ENCODE assay signal across 33 mouse cellular contexts in genomic region chr16:91381606-91382005, GRCm38 (mm10). TPM values are rescaled to one million over a fixed set of nuclear protein-coding genes. Genes with fewer than 3 reads are reported as not detected.
DNase-seq lines count a peak whose midpoint lies in the region; ATAC-seq and TF ChIP-seq lines count a peak whose summit lies in the region.
"Had no signal": no experiment of that assay in that cellular context is flagged by ENCODE, and none has a peak within 500 bp of the region (broad histone marks: within the 10 kb centered on the region; RNA-seq: fewer than 3 reads in every experiment).

No protein-coding gene starts in this region.

- no peak overlapping the region for H3K4me3 ChIP-seq in kidney, adult 2 months (ENCODE audit: insufficient read depth, low read depth, low read length)
- H3K4me3 ChIP-seq in kidney, embryonic 16.5 days (ENCODE audit: low read length): no peak overlapping the region
- H3K4me3 ChIP-seq in spleen, adult 2 months (ENCODE audit: extremely low read depth, insufficient read depth, insufficient read length): no peak overlapping the region
- no peak overlapping the region for H3K4me3 ChIP-seq in small intestine, adult 2 months (ENCODE audit: low read depth, low read length)
- no peak overlapping the region for H3K4me3 ChIP-seq in hindbrain, postnatal 0 days (ENCODE audit: low read length)
- H3K4me3 ChIP-seq: embryonic facial prominence, embryonic 10.5 days; embryonic facial prominence, embryonic 13.5 days; erythroblast, embryonic 14.5 days; forebrain, embryonic 12.5 days; forebrain, embryonic 15.5 days; heart, embryonic 12.5 days; heart, embryonic 15.5 days; hindbrain, embryonic 10.5 days; hindbrain, embryonic 13.5 days had no signal

- no peak for ATAC-seq in kidney, embryonic 16.5 days (ENCODE audit: low FRiP score, low TSS enrichment)
- ATAC-seq in hindbrain, postnatal 0 days: no peak
- ATAC-seq: CD4-positive, CD25-positive, alpha-beta regulatory T cell, adult 4 months; forebrain, embryonic 15.5 days; hindbrain, embryonic 16.5 days had no signal

- peak overlapping the region; percentile 81 for H3K27ac ChIP-seq in kidney, adult 2 months (ENCODE audit: insufficient read depth, low read depth, low read length)
- H3K27ac ChIP-seq in kidney, embryonic 16.5 days (ENCODE audit: low read length): no peak overlapping the region
- 0 out of 2 replicates have a peak overlapping the region, but pooled peaks have one; percentile 15 for H3K27ac ChIP-seq in spleen, adult 2 months (ENCODE audit: insufficient read depth, low read length)
- peak overlapping the region; percentile 59; the same call in 1 of the 2 replicates for H3K27ac ChIP-seq in small intestine, adult 2 months (ENCODE audit: insufficient read depth, low read depth, low read length)
- H3K27ac ChIP-seq in hindbrain, postnatal 0 days: no peak overlapping the region
- H3K27ac ChIP-seq: embryonic facial prominence, embryonic 10.5 days; embryonic facial prominence, embryonic 13.5 days; forebrain, embryonic 12.5 days; forebrain, embryonic 15.5 days; heart, embryonic 15.5 days; hindbrain, embryonic 10.5 days; hindbrain, embryonic 13.5 days had no signal

- peaks cover 12% of the 10 kb centered on the region for H3K4me1 ChIP-seq in kidney, adult 2 months (ENCODE audit: control insufficient read depth, insufficient read depth, low read length)
- peaks cover 32% of the 10 kb centered on the region for H3K4me1 ChIP-seq in kidney, embryonic 16.5 days (ENCODE audit: insufficient read depth, low read length)
- no peaks in the 10 kb centered on the region for H3K4me1 ChIP-seq in spleen, adult 2 months (ENCODE audit: control insufficient read depth, insufficient read depth, insufficient read length)
- H3K4me1 ChIP-seq in small intestine, adult 2 months (ENCODE audit: control insufficient read depth, insufficient read depth, insufficient read length, low read length): peaks cover 24% of the 10 kb centered on the region; the same call in 1 of the 2 replicates
- no peaks in the 10 kb centered on the region for H3K4me1 ChIP-seq in hindbrain, postnatal 0 days (ENCODE audit: insufficient read depth, low read length)

- TF ChIP-seq CTCF in kidney, adult 2 months (conservative IDR thresholded peaks at IDR 0.05; ENCODE audit: insufficient read depth, insufficient read length, low read depth, low read length): no peak
- TF ChIP-seq CTCF in spleen, adult 2 months (IDR thresholded peaks at IDR 0.05; ENCODE audit: extremely low read depth, insufficient read depth, insufficient read length, insufficient replicate concordance): no peak
- TF ChIP-seq CTCF in small intestine, adult 2 months (IDR thresholded peaks at IDR 0.05; ENCODE audit: extremely low read depth, insufficient read length, insufficient replicate concordance, low read depth, low read length): no peak
- TF ChIP-seq CTCF in hindbrain, postnatal 0 days (IDR thresholded peaks at IDR 0.05; ENCODE audit: low read depth): no peak

- H3K9ac ChIP-seq in kidney, embryonic 16.5 days (replicated peaks; ENCODE audit: low read length): no peak overlapping the region
- no peak overlapping the region for H3K9ac ChIP-seq in hindbrain, postnatal 0 days (replicated peaks; ENCODE audit: low read length)
- H3K9ac ChIP-seq: embryonic facial prominence, embryonic 13.5 days; forebrain, embryonic 12.5 days; forebrain, embryonic 15.5 days; heart, embryonic 12.5 days; heart, embryonic 15.5 days; hindbrain, embryonic 13.5 days had no signal

- no peaks in the 10 kb centered on the region for H3K27me3 ChIP-seq in kidney, adult 2 months (replicated peaks; ENCODE audit: control insufficient read depth, insufficient read depth, low read length)
- H3K27me3 ChIP-seq in kidney, embryonic 16.5 days (ENCODE audit: insufficient read depth, low read length): no peaks in the 10 kb centered on the region
- H3K27me3 ChIP-seq in spleen, adult 2 months (ENCODE audit: control insufficient read depth, insufficient read depth, low read length): no peaks in the 10 kb centered on the region
- H3K27me3 ChIP-seq in small intestine, adult 2 months (ENCODE audit: control insufficient read depth, insufficient read depth, low read length): no peaks in the 10 kb centered on the region
- no peaks in the 10 kb centered on the region for H3K27me3 ChIP-seq in hindbrain, postnatal 0 days (ENCODE audit: insufficient read depth, low read length)
- H3K27me3 ChIP-seq: embryonic facial prominence, embryonic 13.5 days; forebrain, embryonic 12.5 days; forebrain, embryonic 15.5 days; heart, embryonic 12.5 days; heart, embryonic 15.5 days; hindbrain, embryonic 13.5 days had no signal

- no peak overlapping the region for H3K4me2 ChIP-seq in kidney, embryonic 16.5 days (replicated peaks; ENCODE audit: low read depth, low read length)
- H3K4me2 ChIP-seq in hindbrain, postnatal 0 days (ENCODE audit: low read depth, low read length): no peak overlapping the region
- H3K4me2 ChIP-seq: embryonic facial prominence, embryonic 13.5 days; forebrain, embryonic 12.5 days; forebrain, embryonic 15.5 days; heart, embryonic 12.5 days; heart, embryonic 15.5 days; hindbrain, embryonic 13.5 days had no signal

- H3K36me3 ChIP-seq in kidney, adult 2 months (ENCODE audit: control insufficient read depth, insufficient read depth, low read length): peaks cover 2% of the 10 kb centered on the region; the same call in 1 of the 2 replicates
- peaks cover 12% of the 10 kb centered on the region for H3K36me3 ChIP-seq in kidney, embryonic 16.5 days (ENCODE audit: insufficient read depth, low read length)
- peaks cover 25% of the 10 kb centered on the region for H3K36me3 ChIP-seq in spleen, adult 2 months (ENCODE audit: control insufficient read depth, insufficient read depth, low read length)
- peaks cover 4% of the 10 kb centered on the region; the same call in 1 of the 2 replicates for H3K36me3 ChIP-seq in small intestine, adult 2 months (ENCODE audit: control insufficient read depth, insufficient read depth, low read length)
- H3K36me3 ChIP-seq in hindbrain, postnatal 0 days (ENCODE audit: insufficient read depth, low read length): peaks cover 11% of the 10 kb centered on the region

- no peaks in the 10 kb centered on the region for H3K9me3 ChIP-seq in kidney, embryonic 16.5 days (ENCODE audit: low read length)
- H3K9me3 ChIP-seq in hindbrain, postnatal 0 days (ENCODE audit: low read length): no peaks in the 10 kb centered on the region
- H3K9me3 ChIP-seq: embryonic facial prominence, embryonic 10.5 days; embryonic facial prominence, embryonic 13.5 days; forebrain, embryonic 12.5 days; forebrain, embryonic 15.5 days; heart, embryonic 12.5 days; heart, embryonic 15.5 days; hindbrain, embryonic 10.5 days; hindbrain, embryonic 13.5 days had no signal

- WGBS in kidney, adult 2 months: 64% methylated on average over 4 of the region's 4 CpGs
- WGBS in kidney, embryonic 16.5 days: 86% methylated on average over 4 of the region's 4 CpGs
- WGBS in spleen, adult 2 months: 94% methylated on average over 4 of the region's 4 CpGs
- 79% methylated on average over 4 of the region's 4 CpGs for WGBS in small intestine, adult 2 months
- WGBS in hindbrain, postnatal 0 days: 81% methylated on average over 4 of the region's 4 CpGs

- peak; percentile 67 for DNase-seq in kidney, adult 2 months
- no peak for DNase-seq in spleen, adult 2 months (ENCODE audit: low read depth in 1 of 2, low spot score in 2 of 2)
- DNase-seq in spleen, adult 12 weeks (ENCODE audit: low spot score): no peak
- DNase-seq in hindbrain, postnatal 0 days (ENCODE audit: low spot score): no peak
- DNase-seq: adrenal gland, adult 2 months; adrenal gland, postnatal 14 days; cerebellum, adult 11-12 months; cerebellum, adult 8-10 months; cerebellum, postnatal 10 days; cerebellum, postnatal 36 days; embryo, embryonic 11 days; gastrocnemius, postnatal 10 days; gastrocnemius, postnatal 36 days; heart, postnatal 10 days; heart, postnatal 36 days had no signal

- no peak for TF ChIP-seq POLR2A in kidney, adult 2 months (IDR thresholded peaks at IDR 0.05; ENCODE audit: low read depth, low read length)
- no peak for TF ChIP-seq POLR2A in spleen, adult 2 months (IDR thresholded peaks at IDR 0.05; ENCODE audit: low read depth, low read length)
- no peak for TF ChIP-seq POLR2A in small intestine, adult 2 months (IDR thresholded peaks at IDR 0.05; ENCODE audit: low read depth, low read length)

RNA-seq across cellular contexts. Expression of gene Ifnar2, which starts 9.0 kb away (rescaled TPM):
- 54.5 and 57.1 TPM in 2 replicates for polyA plus RNA-seq in kidney, adult 2 months (2012; rRNA removed)
- 55.5 and 56.2 TPM in 2 replicates for polyA plus RNA-seq in kidney, embryonic 16.5 days (2015; fragmentation: Nextera tagmentation; extraction: Ambion mirVana)
- 59.6 and 73.8 TPM in 2 replicates for polyA plus RNA-seq in spleen, adult 2 months (2012; rRNA removed)
- polyA plus RNA-seq in small intestine, adult 2 months (2012; rRNA removed): 12.6 and 25.3 TPM in 2 replicates
- total RNA-seq in hindbrain, postnatal 0 days (2014; rRNA removed): 18.3 and 20.9 TPM in 2 replicates
- 49.9 and 51.7 TPM in 2 replicates for polyA plus RNA-seq in hindbrain, postnatal 0 days (2015; fragmentation: Nextera tagmentation; extraction: Ambion mirVana)

RNA-seq across cellular contexts. Expression of gene Gm21970, which starts 9.9 kb away (rescaled TPM):
- not detected in 2 replicates for polyA plus RNA-seq in kidney, adult 2 months (2012; rRNA removed)
- polyA plus RNA-seq in kidney, embryonic 16.5 days (2015; fragmentation: Nextera tagmentation; extraction: Ambion mirVana): not detected in 2 replicates
- polyA plus RNA-seq in spleen, adult 2 months (2012; rRNA removed): not detected in 2 replicates
- not detected in 2 replicates for polyA plus RNA-seq in small intestine, adult 2 months (2012; rRNA removed)
- total RNA-seq in hindbrain, postnatal 0 days (2014; rRNA removed): not detected in 2 replicates
- not detected in 2 replicates for polyA plus RNA-seq in hindbrain, postnatal 0 days (2015; fragmentation: Nextera tagmentation; extraction: Ambion mirVana)
- total RNA-seq: gastrocnemius, adult 18-20 months; gastrocnemius, postnatal 10 days; gastrocnemius, postnatal 36 days; granulocyte monocyte progenitor cell, adult 5-6 weeks; heart, postnatal 10 days; MEL had no signal
- polyA plus RNA-seq: adrenal gland, adult 2 months; C2C12; CD4-positive, CD25-positive, alpha-beta regulatory T cell, adult 4 months; cortical plate, adult 2 months; embryonic facial prominence, embryonic 10.5 days; embryonic facial prominence, embryonic 13.5 days; erythroblast, embryonic 14.5 days; forebrain, embryonic 12.5 days; forebrain, embryonic 15.5 days; heart, embryonic 12.5 days; heart, embryonic 15.5 days; hindbrain, embryonic 10.5 days; hindbrain, embryonic 13.5 days; hindbrain, embryonic 16.5 days had no signal

RNA-seq across cellular contexts. Expression of gene Il10rb, which starts 24.4 kb away (rescaled TPM):
- polyA plus RNA-seq in kidney, adult 2 months (2012; rRNA removed): 65.8 and 66.0 TPM in 2 replicates
- 38.8 and 45.1 TPM in 2 replicates for polyA plus RNA-seq in kidney, embryonic 16.5 days (2015; fragmentation: Nextera tagmentation; extraction: Ambion mirVana)
- polyA plus RNA-seq in spleen, adult 2 months (2012; rRNA removed): 40.0 and 43.8 TPM in 2 replicates
- 16.8 and 51.2 TPM in 2 replicates for polyA plus RNA-seq in small intestine, adult 2 months (2012; rRNA removed)
- 4.2 and 7.1 TPM in 2 replicates for total RNA-seq in hindbrain, postnatal 0 days (2014; rRNA removed)
- polyA plus RNA-seq in hindbrain, postnatal 0 days (2015; fragmentation: Nextera tagmentation; extraction: Ambion mirVana): 14.6 and 14.8 TPM in 2 replicates

Comparison
In these comparisons a context has a peak if more than half of its experiments do, and no peak if none do; other contexts are left out.
1. H3K27ac ChIP-seq: peak in kidney, adult 2 months (single experiment), spleen, adult 2 months (single experiment) and small intestine, adult 2 months (single experiment); none in kidney, embryonic 16.5 days (single experiment) and hindbrain, postnatal 0 days (single experiment).